Mouse (Mus musculus) heart, embryonic 14.5 days (tissue): Measurements from ENCODE around the gene Pid1. TPM values are rescaled to one million over a fixed set of nuclear protein-coding genes. Genes with fewer than 3 reads are reported as not detected.
"Not testable (repeated sequence)": the region's sequence is repeated elsewhere in the genome, so short reads cannot be mapped to it uniquely, and the experiment has no call there.

Source experiments
- ATAC-seq: fragments of 200-750 bp; cut with Nextera tagmentation; 2 replicates; pipeline ENCODE4 v1.8.0; 2017; ENCODE audit warnings: low read depth, moderate TSS enrichment; ENCODE audit not compliant: insufficient number of reproducible peaks, insufficient read depth, low FRiP score
- H3K27ac ChIP-seq, 2 experiments: fragments of 200-500 bp in 1 of 2; fragments of 300-500 bp in 1 of 2; sonication (generic) in 1 of 2; replicated peaks in 1 of 2; 2 replicates each; pipeline ENCODE4 v1.5.1; 2012 to 2014; ENCODE audit warnings: low read depth in 2 of 2, low read length in 2 of 2, control low read depth in 1 of 2, mild to moderate bottlenecking in 1 of 2, mixed read lengths in 1 of 2; ENCODE audit not compliant: control insufficient read depth in 1 of 2, insufficient read depth in 1 of 2
- H3K27me3 ChIP-seq: fragments of 300-500 bp; sonication (generic); 2 replicates; pipeline ENCODE4 v1.6.1; 2014; ENCODE audit warnings: mild to moderate bottlenecking, low read length, control low read depth; ENCODE audit not compliant: control insufficient read depth, insufficient read depth
- H3K36me3 ChIP-seq: fragments of 300-500 bp; sonication (generic); 2 replicates; pipeline ENCODE4 v1.6.1; 2014; ENCODE audit warnings: mild to moderate bottlenecking, control low read depth, low read length, mixed read lengths; ENCODE audit not compliant: control insufficient read depth, insufficient read depth
- H3K4me1 ChIP-seq, 2 experiments: fragments of 200-500 bp in 1 of 2; fragments of 300-500 bp in 1 of 2; sonication (generic) in 1 of 2; 2 replicates each; pipeline ENCODE4 v1.6.1; 2012 to 2014; ENCODE audit warnings: low read length in 2 of 2, control low read depth in 1 of 2, mixed read lengths in 1 of 2; ENCODE audit not compliant: control insufficient read depth in 2 of 2, insufficient read depth in 2 of 2
- H3K4me2 ChIP-seq: fragments of 300-500 bp; sonication (generic); 2 replicates; pipeline ENCODE4 v1.6.1; 2014; ENCODE audit warnings: mild to moderate bottlenecking, low read length
- H3K4me3 ChIP-seq, 2 experiments: fragments of 200-500 bp in 1 of 2; fragments of 300-500 bp in 1 of 2; sonication (generic) in 1 of 2; 2 replicates each; pipeline ENCODE4 v1.5.1; 2012 to 2014; ENCODE audit warnings: low read length in 2 of 2, mild to moderate bottlenecking in 2 of 2, control low read depth in 1 of 2, low read depth in 1 of 2, moderate library complexity in 1 of 2; ENCODE audit not compliant: control insufficient read depth in 1 of 2, insufficient read depth in 1 of 2
- H3K9ac ChIP-seq: fragments of 300-500 bp; sonication (generic); 2 replicates; pipeline ENCODE4 v1.6.1; 2014; ENCODE audit warnings: mild to moderate bottlenecking, low read length
- H3K9me3 ChIP-seq: fragments of 300-500 bp; sonication (generic); 2 replicates; pipeline ENCODE4 v1.6.1; 2016; ENCODE audit warnings: low read length, control low read depth; ENCODE audit not compliant: control insufficient read depth
- WGBS: fragments of 180-500 bp; shearing (Covaris S2); extraction: QIAGEN DNeasy Blood & Tissue Kit; methylation state at CpG from one replicate; pipeline ENCODE4 v1.1.7; 2014; 5-methylcytosine and 5-hydroxymethylcytosine counted together
- polyA plus RNA-seq: library from polyadenylated mRNA; unstranded; fragments of >200 nt; fragmentation: Nextera tagmentation; extraction: Ambion mirVana; gene quantifications from 2 replicates; pipeline ENCODE4 v1.2.1, GENCODE M21; 2014

Pid1 gene
- polyA plus RNA-seq, 1 experiment from 2014 or later = 11.2 TPM

DNA sequence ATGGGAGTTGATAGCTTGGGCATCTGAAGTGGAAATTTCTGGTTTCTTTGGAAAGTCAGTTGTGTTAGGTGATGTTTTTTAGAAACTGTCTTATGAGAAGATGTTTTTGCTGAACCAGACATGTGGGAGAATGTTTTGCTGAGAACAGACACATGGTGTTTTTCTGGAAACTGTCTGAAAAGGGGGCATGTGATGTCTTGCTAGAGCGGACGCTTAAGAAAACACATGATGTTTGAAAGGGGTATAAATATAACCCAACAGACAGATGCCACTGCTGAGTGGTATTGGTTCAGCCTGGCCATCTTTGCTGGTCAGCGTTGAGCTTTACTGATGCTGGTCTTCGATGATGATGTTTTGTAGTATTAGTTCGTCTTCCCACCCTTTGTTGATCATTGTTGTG lies 6.8 kb downstream of the Pid1 start:
- Histone ChIP-seq H3K27ac (no peak overlapping the region), H3K4me3 (no peak overlapping the region), H3K9me3 (no peaks in the 10 kb centered on the region), H3K36me3 (no peaks in the 10 kb centered on the region), H3K4me2 (no peak overlapping the region), H3K27me3 (no peaks in the 10 kb centered on the region), H3K4me1 (no peaks in the 10 kb centered on the region), H3K9ac (no peak overlapping the region)
- 81% methylated on average over 5 of the region's 5 CpGs for WGBS
- ATAC-seq = no peak

DNA sequence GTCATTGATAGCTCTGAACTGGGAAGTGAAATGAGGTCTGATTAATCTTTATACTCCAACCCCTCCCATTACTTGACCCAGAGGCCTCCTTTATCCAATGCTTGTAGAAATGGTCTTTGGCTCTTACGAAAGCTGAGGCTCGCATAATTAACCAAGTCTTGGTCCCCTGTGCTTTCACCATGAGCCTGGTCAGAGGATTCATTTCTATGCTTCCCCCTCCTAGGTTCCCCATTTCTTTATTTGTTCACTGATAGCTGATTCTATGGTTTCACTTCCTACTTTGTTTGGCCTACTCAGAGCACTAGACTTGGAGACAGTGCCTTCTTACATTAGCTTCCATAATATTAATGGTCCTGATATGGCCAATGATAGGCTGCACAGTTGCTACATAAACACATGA lies 13.7 kb downstream of the Pid1 start:
- Histone ChIP-seq H3K27me3 (no peaks in the 10 kb centered on the region), H3K4me3 (no peak overlapping the region), H3K9ac (no peak overlapping the region), H3K4me1 (no peaks in the 10 kb centered on the region), H3K36me3 (no peaks in the 10 kb centered on the region), H3K4me2 (no peak overlapping the region), H3K9me3 (no peaks in the 10 kb centered on the region), H3K27ac (no peak overlapping the region)
- no peak for ATAC-seq
- 81% methylated on average over 2 of the region's 2 CpGs for WGBS

- H3K9me3 ChIP-seq = no peaks in the 10 kb centered on the region
- 1% methylated on average over 3 of the region's 3 CpGs for WGBS
- H3K27ac ChIP-seq = no peak overlapping the region
- H3K9ac ChIP-seq = no peak overlapping the region
- no peak overlapping the region for H3K4me2 ChIP-seq
- no peaks in the 10 kb centered on the region for H3K4me1 ChIP-seq
- no peaks in the 10 kb centered on the region for H3K36me3 ChIP-seq
- H3K4me3 ChIP-seq = no peak overlapping the region
- no peak for ATAC-seq
- no peaks in the 10 kb centered on the region for H3K27me3 ChIP-seq
Measured at GRCm38 (mm10) chr1:84347796-84348476, 16.0 kb downstream of the Pid1 start.

DNA sequence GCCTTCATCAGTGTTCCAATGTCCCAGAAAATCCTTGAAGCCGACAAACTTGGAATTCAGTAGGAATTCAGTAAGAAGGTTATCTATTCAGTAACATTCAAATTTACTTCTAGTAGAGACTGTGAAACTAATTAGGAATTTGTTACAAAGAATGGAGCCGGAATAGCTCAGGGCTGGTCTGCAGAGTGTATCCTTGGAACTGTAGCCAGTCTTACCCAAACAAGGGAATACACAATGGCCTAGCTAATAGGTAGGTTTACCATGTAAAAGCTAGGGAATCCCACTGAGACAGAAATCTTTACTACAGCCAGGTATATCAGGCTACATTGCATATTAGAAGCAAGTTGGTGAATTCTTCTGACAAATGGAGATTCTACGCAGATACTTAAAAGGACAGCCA lies 31.2 kb downstream of the Pid1 start:
- H3K9me3 ChIP-seq, H3K27ac ChIP-seq, H3K4me3 ChIP-seq, H3K4me2 ChIP-seq, ATAC-seq, H3K36me3 ChIP-seq, H3K9ac ChIP-seq, H3K4me1 ChIP-seq, H3K27me3 ChIP-seq: not testable (repeated sequence)
- WGBS = 55% methylated on average over 3 of the region's 3 CpGs

- WGBS = 80% methylated on average over 11 of the region's 12 CpGs
Measured at GRCm38 (mm10) chr1:84331861-84332260, 32.1 kb downstream of the Pid1 start.

GRCm38 (mm10) chr1:84325309-84325708 lies 38.7 kb downstream of the Pid1 start:
- Histone ChIP-seq H3K4me1 (no peaks in the 10 kb centered on the region), H3K27ac (no peak overlapping the region), H3K4me2 (no peak overlapping the region), H3K36me3 (no peaks in the 10 kb centered on the region), H3K4me3 (no peak overlapping the region), H3K27me3 (no peaks in the 10 kb centered on the region), H3K9me3 (no peaks in the 10 kb centered on the region), H3K9ac (no peak overlapping the region)
- WGBS = 61% methylated on average over 3 of the region's 3 CpGs
- ATAC-seq = no peak

More at GRCm38 (mm10) chr1:84331861-84332260, 32.1 kb downstream of the Pid1 start:
- H3K27ac ChIP-seq, H3K4me2 ChIP-seq, H3K4me1 ChIP-seq, H3K9ac ChIP-seq, H3K36me3 ChIP-seq, H3K4me3 ChIP-seq, ATAC-seq, H3K9me3 ChIP-seq, H3K27me3 ChIP-seq: not testable (repeated sequence)

DNA sequence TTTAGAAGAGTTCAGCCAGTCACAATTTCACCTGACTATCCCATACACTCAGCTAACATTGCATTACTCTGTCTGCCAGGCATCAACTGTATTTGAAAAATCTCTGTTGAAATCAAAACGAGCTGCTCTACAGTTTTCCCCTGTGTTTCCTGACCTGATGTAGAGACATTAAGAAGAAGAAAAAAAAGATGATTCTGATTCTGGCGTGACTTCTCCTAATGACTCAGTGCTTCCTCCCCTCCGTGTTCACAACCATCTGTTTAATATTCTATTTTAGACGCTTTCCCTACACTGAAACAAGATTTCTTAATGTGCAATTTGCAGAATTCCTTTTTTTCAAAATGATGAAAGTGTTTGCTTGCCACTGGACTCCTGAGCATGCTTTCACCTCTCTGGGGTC lies 42.7 kb downstream of the Pid1 start:
- H3K4me1 ChIP-seq = no peaks in the 10 kb centered on the region
- H3K27me3 ChIP-seq = no peaks in the 10 kb centered on the region
- H3K4me3 ChIP-seq = no peak overlapping the region
- no peaks in the 10 kb centered on the region for H3K36me3 ChIP-seq
- H3K4me2 ChIP-seq = no peak overlapping the region
- no peaks in the 10 kb centered on the region for H3K9me3 ChIP-seq
- no peak overlapping the region for H3K9ac ChIP-seq
- WGBS = 64% methylated on average over 4 of the region's 4 CpGs
- ATAC-seq = no peak
- no peak overlapping the region for H3K27ac ChIP-seq

DNA sequence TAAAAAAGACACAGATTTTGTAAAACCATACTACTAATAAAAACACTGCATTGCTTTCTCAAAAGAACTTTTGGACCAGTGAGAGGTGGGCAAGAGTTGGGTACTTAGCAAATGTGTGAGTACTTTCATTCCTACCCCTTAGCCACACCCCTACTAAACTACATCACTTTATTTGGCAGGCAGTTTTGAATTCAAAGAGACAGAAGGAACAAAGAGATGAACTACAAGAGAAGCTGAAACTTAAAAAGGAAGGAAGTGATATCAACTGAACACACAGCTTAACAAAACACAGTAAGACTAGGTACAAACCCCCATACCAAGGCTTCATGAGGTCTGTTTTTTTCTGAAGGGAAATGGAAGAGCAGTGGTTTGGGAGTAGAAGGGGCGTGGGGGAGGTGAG lies 45.4 kb downstream of the Pid1 start:
- Histone ChIP-seq H3K27ac (no peak overlapping the region), H3K9ac (no peak overlapping the region), H3K9me3 (no peaks in the 10 kb centered on the region), H3K27me3 (no peaks in the 10 kb centered on the region), H3K4me2 (no peak overlapping the region), H3K4me1 (no peaks in the 10 kb centered on the region), H3K36me3 (no peaks in the 10 kb centered on the region), H3K4me3 (no peak overlapping the region)
- 74% methylated on average over 1 of the region's 1 CpGs for WGBS
- ATAC-seq = no peak
